Mouse (Mus musculus): ENCODE results near the gene Tpgs1. TPM values are rescaled to one million over a fixed set of nuclear protein-coding genes. Genes with fewer than 3 reads are reported as not detected.

Gene Tpgs1
- total and polyA plus RNA-seq, 3 experiments = 23.5 to 48.0 TPM; not detected in 1

- Histone ChIP-seq H3K4me3 (ENCODE audit: control insufficient read depth in 1 of 2, insufficient read depth in 1 of 2, low read depth in 2 of 2, low read length in 2 of 2) (peak overlapping the region; percentile 54 to 63; a peak in 3 of 4 replicates), H3K4me1 (ENCODE audit: control insufficient read depth in 1 of 2, insufficient read depth in 2 of 2, low read length in 2 of 2) (peaks cover 0 to 8% of the 10 kb centered on the region in 2 experiments; a peak in 2 of 4 replicates), H3K79me2 (ENCODE audit: control insufficient read depth, insufficient read depth, low read length, poor library complexity) (no peaks in the 10 kb centered on the region), H3K27me3 (ENCODE audit: control insufficient read depth in 1 of 2, insufficient read depth in 2 of 2, low read length in 2 of 2) (peaks cover 0 to 2% of the 10 kb centered on the region in 2 experiments; a peak in 2 of 4 replicates), H3K36me3 (ENCODE audit: control insufficient read depth in 1 of 2, insufficient read depth in 2 of 2, low read length in 2 of 2) (peaks cover 0 to 6% of the 10 kb centered on the region in 2 experiments; a peak in 2 of 4 replicates), H3K27ac (ENCODE audit: control insufficient read depth, low read depth, low read length) (no peak overlapping the region), H3K9ac (ENCODE audit: control insufficient read depth, low read depth, low read length, poor library complexity, severe bottlenecking) (peak overlapping the region; percentile 56), H3K9me3 (replicated peaks; ENCODE audit: insufficient read depth, low read length) (no peaks in the 10 kb centered on the region)
- DNase-seq (ENCODE audit: low read depth, low spot score) = peak; percentile 48
- TF ChIP-seq CTCF (IDR thresholded peaks at IDR 0.05 in 2 of 3, conservative IDR thresholded peaks at IDR 0.05 in 1 of 3; ENCODE audit: control insufficient read depth in 1 of 3, insufficient read depth in 1 of 3, low read depth in 2 of 3, low read length in 3 of 3, poor library complexity in 1 of 3, severe bottlenecking in 1 of 3) = no peak
- TF ChIP-seq CHD1 (IDR thresholded peaks at IDR 0.05; ENCODE audit: low read depth, low read length) = no peak
- no peak for TF ChIP-seq UBTF (IDR thresholded peaks at IDR 0.05; ENCODE audit: borderline replicate concordance, insufficient read depth, low read depth, low read length)
- no peak for TF ChIP-seq USF1 (IDR thresholded peaks at IDR 0.05; ENCODE audit: low read depth, low read length)
- TF ChIP-seq GATA1 (IDR thresholded peaks at IDR 0.05; ENCODE audit: low read depth, low read length) = no peak
- TF ChIP-seq USF2 (IDR thresholded peaks at IDR 0.05; ENCODE audit: borderline replicate concordance in 1 of 2, insufficient read depth in 1 of 2, low read depth in 1 of 2, low read length in 2 of 2) = no peak
- TF ChIP-seq MAFK (IDR thresholded peaks at IDR 0.05; ENCODE audit: borderline replicate concordance, low read depth, low read length) = no peak
- no peak for TF ChIP-seq POLR2AphosphoS5 (IDR thresholded peaks at IDR 0.05; ENCODE audit: borderline replicate concordance, low read depth, low read length)
- no peak for TF ChIP-seq MXI1 (IDR thresholded peaks at IDR 0.05; ENCODE audit: low read depth, low read length)
- no peak for TF ChIP-seq TAL1 (IDR thresholded peaks at IDR 0.05; ENCODE audit: low read length)
- TF ChIP-seq POLR2AphosphoS2 (IDR thresholded peaks at IDR 0.05; ENCODE audit: low read length) = no peak
- no peak for TF ChIP-seq POLR2A (IDR thresholded peaks at IDR 0.05; ENCODE audit: control insufficient read depth in 1 of 2, insufficient read depth in 1 of 2, low read depth in 1 of 2, low read length in 2 of 2, poor library complexity in 1 of 2)
- TF ChIP-seq MAZ (IDR thresholded peaks at IDR 0.05; ENCODE audit: low read depth, low read length) = no peak
- no peak for TF ChIP-seq KAT2A (conservative IDR thresholded peaks at IDR 0.05; ENCODE audit: low read depth, low read length)
- no peak for TF ChIP-seq EP300 (IDR thresholded peaks at IDR 0.05; ENCODE audit: low read depth in 1 of 2, low read length in 2 of 2)
- TF ChIP-seq NRF1 (IDR thresholded peaks at IDR 0.05; ENCODE audit: insufficient read depth, low read depth, low read length, poor library complexity, severe bottlenecking) = no peak
- no peak for TF ChIP-seq TCF12 (IDR thresholded peaks at IDR 0.05; ENCODE audit: low read depth, low read length)
- TF ChIP-seq MYC (IDR thresholded peaks at IDR 0.05; ENCODE audit: low read depth, low read length) = no peak
Measured at GRCm38 (mm10) chr10:79716988-79717355, 47.8 kb downstream of the Tpgs1 start.

- H3K79me2 ChIP-seq (ENCODE audit: control insufficient read depth, insufficient read depth, low read length, poor library complexity) = no peaks in the 10 kb centered on the region
- peaks cover 0 to 3% of the 10 kb centered on the region in 2 experiments; a peak in 2 of 4 replicates for H3K4me1 ChIP-seq (ENCODE audit: control insufficient read depth in 1 of 2, insufficient read depth in 2 of 2, low read length in 2 of 2)
- no peak overlapping the region for H3K9ac ChIP-seq (ENCODE audit: control insufficient read depth, low read depth, low read length, poor library complexity, severe bottlenecking)
- TF ChIP-seq MXI1 (IDR thresholded peaks at IDR 0.05; ENCODE audit: low read depth, low read length) (peak; percentile 84), SIN3A (IDR thresholded peaks at IDR 0.05; ENCODE audit: low read length) (peak; percentile 95), MYC (IDR thresholded peaks at IDR 0.05; ENCODE audit: low read depth, low read length) (no peak)
- no peak overlapping the region for H3K27ac ChIP-seq (ENCODE audit: control insufficient read depth, low read depth, low read length)
- no peak overlapping the region for H3K4me3 ChIP-seq (ENCODE audit: control insufficient read depth in 1 of 2, insufficient read depth in 1 of 2, low read depth in 2 of 2, low read length in 2 of 2)
- H3K36me3 ChIP-seq (ENCODE audit: control insufficient read depth in 1 of 2, insufficient read depth in 2 of 2, low read length in 2 of 2) = peaks cover 0 to 2% of the 10 kb centered on the region in 2 experiments; a peak in 2 of 4 replicates
- peaks cover 0 to 2% of the 10 kb centered on the region in 2 experiments; a peak in 2 of 4 replicates for H3K27me3 ChIP-seq (ENCODE audit: control insufficient read depth in 1 of 2, insufficient read depth in 2 of 2, low read length in 2 of 2)
- no peaks in the 10 kb centered on the region for H3K9me3 ChIP-seq (replicated peaks; ENCODE audit: insufficient read depth, low read length)
- peak; percentile 89 for DNase-seq (ENCODE audit: low read depth, low spot score)
Measured at GRCm38 (mm10) chr10:79717640-79718357, 48.6 kb downstream of the Tpgs1 start.
